Mouse (Mus musculus) kidney, postnatal 4 days (tissue): ENCODE measurements at regions not wholly inside any gene's neighbourhood (a gene's known extent, or its start where the extent isn't known, plus 50 kb on each side); places are given as distances from the start of the nearest gene placed in this dataset.

Experiments
- DNase-seq, 2 experiments: peaks; one replicate each; pipeline ENCODE4 v3.0.0; 2021; ENCODE audit warnings: mixed read lengths in 2 of 2

- DNase-seq: no peak
These were observed 150.7 kb upstream of the Klf14 start for GRCm38 (mm10) chr6:31109604-31110003.

GRCm38 (mm10) chr6:31112293-31113077 is 153.6 kb upstream of the Klf14 start:
- no peak for DNase-seq

DNA sequence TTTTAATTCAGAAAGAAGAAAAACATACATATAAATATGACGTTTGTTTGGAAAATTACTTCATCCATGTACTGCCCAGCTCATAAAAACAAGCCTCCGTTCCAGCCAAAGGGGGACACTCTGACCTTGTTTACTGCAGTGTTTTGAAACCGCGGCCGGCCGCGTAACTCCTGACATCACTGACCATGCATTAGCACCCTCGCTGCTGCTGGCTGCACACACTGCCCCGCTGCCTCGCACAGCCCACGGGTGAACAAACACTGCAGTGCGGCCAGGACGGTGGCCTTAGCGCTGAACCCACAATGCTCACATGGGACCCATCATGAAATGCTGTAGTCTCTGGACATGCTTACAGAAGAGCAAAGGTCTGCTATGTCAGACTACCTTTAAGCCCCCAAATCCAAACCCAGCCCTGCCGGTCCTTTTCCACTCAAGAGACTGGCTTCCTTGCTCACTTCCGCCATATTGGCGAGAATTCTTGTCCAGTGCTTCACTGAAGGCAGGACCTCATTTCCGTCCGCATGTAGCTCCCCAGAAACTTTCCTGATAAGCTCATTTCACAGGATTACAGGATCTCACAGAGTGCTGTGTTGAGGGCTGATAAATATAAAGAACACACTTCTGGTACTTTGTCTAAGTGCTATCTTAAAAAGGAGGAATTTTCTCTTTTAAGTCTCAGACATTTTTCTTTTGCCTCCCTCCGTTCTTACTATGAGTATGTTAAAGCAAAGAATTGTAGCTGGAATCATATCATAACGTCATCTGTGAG is 154.9 kb upstream of the Klf14 start:
- DNase-seq: peak; percentile 33 to 53

DNA sequence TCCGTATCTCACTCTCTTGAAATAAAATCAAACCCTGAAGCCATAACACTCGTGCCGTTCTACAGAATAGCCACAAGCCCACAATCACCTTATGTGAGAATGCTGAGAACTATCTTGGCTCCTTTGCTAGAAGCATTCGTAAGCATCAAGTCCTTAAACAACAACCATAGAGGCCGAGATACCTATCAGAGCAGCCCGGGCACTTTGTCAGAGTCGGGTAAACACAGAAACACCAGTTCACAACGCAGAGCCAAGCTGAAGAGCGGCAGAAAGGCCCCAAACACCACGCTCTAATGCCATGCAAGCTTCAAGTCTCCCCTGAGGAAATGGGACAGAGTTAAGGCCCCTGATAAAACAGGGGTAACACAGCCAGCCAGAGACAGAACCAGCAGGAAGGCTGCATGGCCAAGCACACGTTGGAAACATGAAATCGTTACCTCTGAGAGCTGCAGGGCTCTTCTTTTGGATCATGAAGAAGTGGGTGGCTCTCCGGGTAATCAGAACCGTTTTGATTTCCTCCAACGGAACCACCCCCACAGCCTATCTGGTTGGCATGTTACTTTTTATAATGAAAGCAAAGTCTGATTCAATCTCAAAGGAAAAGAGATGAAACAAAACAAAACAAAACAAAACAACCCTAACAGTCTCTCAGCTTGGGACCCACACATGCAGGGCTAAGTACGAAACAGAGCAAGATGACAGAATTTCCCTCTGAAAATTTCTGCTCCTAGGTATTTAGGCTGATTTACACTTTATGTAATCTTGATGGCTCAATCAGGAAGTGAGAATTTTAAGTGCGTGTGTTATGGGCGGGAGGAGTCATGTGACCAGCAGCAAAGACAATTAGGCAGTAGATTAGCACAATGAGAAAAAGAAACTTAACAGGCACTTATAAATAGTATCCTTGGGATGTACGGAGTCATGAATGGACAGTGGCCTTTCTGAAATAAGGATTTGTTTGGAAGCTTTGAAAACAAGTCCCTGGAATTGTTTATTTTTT is 155.8 kb upstream of the Klf14 start:
- no peak for DNase-seq

DNA sequence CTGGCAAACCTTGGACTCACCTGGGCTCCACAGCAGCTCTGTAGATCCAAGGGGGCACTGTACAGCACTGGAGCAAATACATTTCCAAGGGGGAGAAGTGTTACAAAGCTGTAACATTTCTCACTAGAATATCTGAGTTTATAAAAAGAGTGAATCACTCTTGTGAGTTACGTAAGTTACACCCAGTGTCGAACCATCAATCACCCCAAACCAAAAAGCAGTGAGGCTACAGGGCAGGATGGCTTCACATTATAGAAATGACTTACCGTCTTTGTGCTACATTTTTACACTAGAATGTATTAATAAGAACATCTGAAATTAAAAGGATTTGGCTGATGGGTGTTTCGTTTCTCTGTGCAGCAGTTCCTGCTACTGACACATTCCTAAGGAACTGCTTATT is 156.7 kb upstream of the Klf14 start:
- no peak for DNase-seq

GRCm38 (mm10) chr6:31116365-31116764 is 157.5 kb upstream of the Klf14 start:
- no peak for DNase-seq

- DNase-seq: no peak
These were observed 158.8 kb upstream of the Klf14 start for GRCm38 (mm10) chr6:31117666-31118065.

DNA sequence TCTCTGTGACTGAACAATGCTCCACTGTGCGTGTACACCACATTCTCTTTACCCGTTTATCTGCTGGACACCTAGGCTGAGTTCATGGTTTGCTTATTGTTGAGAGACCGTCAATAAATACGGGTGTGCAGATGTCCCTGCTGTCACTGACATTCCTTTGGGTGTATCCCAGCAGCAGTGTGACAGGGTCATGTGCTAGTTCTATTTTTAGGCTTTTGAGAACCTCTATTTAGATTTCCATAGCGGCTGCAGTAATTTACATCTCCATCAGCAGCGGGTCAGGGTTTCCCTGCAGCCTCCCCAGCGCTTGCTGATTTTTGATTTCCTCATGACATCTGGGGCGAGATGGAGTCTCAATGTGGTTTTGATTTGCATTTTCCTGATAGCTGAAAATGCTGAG is 162.1 kb upstream of the Klf14 start:
- no peak for DNase-seq

DNA sequence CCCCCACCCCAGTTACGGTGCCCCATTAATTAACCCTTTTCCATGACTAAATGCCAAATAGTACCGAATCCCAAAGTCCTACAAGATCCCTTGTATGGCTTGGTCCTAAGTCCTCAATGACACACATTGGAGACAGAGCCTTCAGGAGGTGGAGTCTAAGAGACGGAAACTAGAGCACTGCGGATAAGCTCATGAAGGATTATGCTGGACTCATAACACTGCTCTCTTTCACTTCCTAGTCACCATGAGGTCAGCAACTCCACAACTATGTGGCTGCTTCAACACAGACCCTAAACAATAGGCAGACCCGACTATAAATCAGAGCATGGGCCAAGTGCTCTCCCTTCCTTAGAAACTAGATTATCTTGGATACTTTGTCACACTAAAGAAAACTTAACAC is 164.0 kb upstream of the Klf14 start:
- DNase-seq: no peak

- no peak for DNase-seq
These were observed 164.6 kb upstream of the Klf14 start for GRCm38 (mm10) chr6:31123342-31123990.

DNA sequence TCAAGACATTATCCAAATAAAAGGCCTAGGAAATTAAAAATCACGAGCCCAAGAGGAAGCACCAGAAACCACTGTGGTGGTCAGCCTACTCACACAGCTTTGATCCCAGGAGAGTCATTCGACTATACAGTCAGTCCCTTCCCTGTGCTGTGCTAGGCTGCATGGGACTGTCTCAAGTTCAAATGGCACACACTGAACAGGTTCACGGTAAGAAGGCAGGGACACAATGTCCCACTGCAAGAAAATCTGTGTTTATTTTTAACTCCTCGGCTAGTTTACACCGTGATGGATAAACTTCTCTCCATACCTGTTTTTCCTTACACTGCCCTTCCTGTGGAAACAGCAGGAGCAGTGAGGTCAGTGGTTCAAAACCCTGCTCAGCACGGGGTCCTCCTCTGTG is 165.2 kb upstream of the Klf14 start:
- DNase-seq: no peak

DNA sequence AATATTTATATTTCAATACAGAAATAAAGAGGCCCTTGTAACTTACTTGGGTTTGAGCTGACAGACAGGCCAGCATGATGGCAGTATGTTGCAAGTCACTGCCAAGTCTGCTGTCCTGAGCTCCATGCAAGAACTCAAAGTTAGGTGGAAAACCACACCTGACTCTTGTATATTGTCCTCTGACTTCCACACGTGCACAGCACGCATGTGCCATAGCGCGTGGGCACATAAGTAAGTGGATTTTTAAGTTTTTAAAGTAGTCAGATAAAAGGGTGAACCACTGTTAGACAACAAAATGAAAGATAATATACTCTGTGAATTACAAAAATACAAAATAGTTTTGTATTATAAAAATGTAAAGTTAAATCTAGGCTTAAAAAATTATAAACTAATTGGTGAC is 166.0 kb upstream of the Klf14 start:
- no peak for DNase-seq

GRCm38 (mm10) chr6:31125328-31126118 is 166.6 kb upstream of the Klf14 start:
- peak; percentile 50 to 66 for DNase-seq

DNA sequence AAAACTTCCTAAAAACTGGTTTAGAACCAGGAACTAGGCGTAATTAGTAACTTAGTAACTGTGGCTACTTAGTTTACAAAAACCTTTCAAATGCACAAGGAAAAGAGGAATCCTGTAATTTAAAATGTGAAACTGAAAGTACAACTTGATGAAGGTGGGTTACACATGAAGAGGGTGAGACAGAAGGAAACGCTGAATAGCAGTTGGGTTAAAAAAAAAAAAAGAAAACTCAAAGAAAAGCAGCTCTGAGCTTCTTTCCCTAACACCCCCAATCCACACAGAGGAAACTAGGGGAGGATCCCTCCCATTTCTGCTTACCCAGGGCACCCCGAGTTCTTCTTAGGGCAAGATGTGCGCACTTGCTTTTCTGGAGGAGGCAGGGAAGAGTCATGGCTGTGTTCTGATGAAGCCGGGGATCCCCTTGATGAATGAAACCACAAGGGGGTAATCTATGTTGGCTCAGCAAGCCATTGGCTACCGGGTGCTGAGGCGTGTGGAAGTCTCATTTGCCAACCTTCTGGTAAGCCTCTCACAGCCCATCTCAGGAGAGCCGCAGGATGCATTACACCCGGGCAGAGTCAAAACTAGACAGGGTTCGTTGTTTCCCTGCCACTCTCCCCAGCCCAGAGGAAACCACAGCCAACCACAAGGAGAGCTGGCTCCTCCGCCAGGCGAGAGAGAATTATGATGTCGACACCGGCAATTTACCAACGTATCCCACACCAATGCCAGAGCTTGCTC is 167.4 kb upstream of the Klf14 start:
- DNase-seq: no peak

DNA sequence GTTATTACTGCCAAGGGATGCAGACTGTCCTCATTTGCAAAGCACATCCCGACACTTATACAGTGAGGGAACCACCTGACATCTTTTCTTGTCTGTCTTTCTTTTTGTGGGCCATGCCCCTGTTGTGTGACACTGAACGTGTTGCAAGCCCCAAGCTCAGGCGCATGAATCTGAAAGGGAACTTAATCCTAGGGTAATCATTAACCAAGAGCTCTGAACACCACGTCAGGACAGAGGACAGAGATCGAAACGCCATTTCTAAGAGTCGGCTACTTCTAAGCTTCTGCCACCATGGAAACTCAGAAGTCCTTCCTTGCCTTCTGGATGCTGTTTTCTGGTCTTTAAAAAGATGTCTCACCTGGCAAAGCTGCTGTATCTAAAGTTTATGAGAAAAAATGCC is 170.3 kb upstream of the Klf14 start:
- no peak for DNase-seq

- no peak for DNase-seq
These were observed 171.1 kb upstream of the Klf14 start for GRCm38 (mm10) chr6:31129987-31130386.

GRCm38 (mm10) chr6:31130522-31130921 is 171.6 kb upstream of the Klf14 start:
- no peak for DNase-seq

GRCm38 (mm10) chr6:31131716-31132115 is 172.8 kb upstream of the Klf14 start:
- no peak for DNase-seq

GRCm38 (mm10) chr6:31132396-31133190 is 173.7 kb upstream of the Klf14 start:
- DNase-seq: no peak
